Mouse (Mus musculus): ENCODE measurements at regions not wholly inside any gene's neighbourhood (a gene's known extent, or its start where the extent isn't known, plus 50 kb on each side); places are given as distances from the start of the nearest gene placed in this dataset.
A peak's percentile ranks its signal among the peaks of the same experiment; 100 is the strongest.

GRCm38 (mm10) chr2:55687345-55687744, 251.6 kb downstream of the Kcnj3 start:
- no peak for DNase-seq (ENCODE audit: low spot score in 2 of 2)

GRCm38 (mm10) chr2:55692902-55693870, 257.4 kb downstream of the Kcnj3 start:
- peak; percentile 51 to 78 for DNase-seq (ENCODE audit: low spot score in 2 of 2)

- DNase-seq (ENCODE audit: low spot score in 2 of 2) = no peak
Measured at GRCm38 (mm10) chr2:55699705-55700104, 263.9 kb downstream of the Kcnj3 start.

All from layer of hippocampus, adult 8-10 months (tissue).